11 mouse cellular contexts compared by ENCODE assay signal in the genomic region with DNA sequence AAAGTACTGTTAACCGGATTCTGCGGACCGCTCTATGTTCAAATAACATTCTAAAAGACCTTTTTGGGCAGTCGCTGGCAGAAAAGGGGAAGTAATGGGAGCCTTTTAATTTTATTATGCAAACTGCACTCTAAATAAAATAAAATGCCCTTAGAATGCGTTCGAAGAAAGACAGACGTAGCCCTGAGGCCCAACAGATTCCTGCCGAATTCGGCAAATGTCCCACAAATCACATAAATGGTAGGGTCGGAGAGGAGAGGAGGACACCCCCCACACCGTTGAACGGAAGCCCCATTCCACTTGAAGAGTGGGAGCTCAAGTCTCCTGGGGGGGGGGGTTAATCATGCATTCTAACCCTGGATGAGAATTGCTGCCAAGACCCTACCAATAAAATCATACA. TPM values are rescaled to one million over a fixed set of nuclear protein-coding genes. Genes with fewer than 3 reads are reported as not detected.
A peak's percentile ranks its signal among the peaks of the same experiment; 100 is the strongest.
DNase-seq lines count a peak whose midpoint lies in the region; ATAC-seq lines count a peak whose summit lies in the region.
"Had no signal": no experiment of that assay in that cellular context is flagged by ENCODE, and none has a peak within 500 bp of the region (broad histone marks: within the 10 kb centered on the region; RNA-seq: fewer than 3 reads in every experiment).

No protein-coding gene starts in this region.

- DNase-seq in cerebellum, postnatal 10 days: peak; percentile 42 to 44
- no peak for DNase-seq in cerebellum, postnatal 36 days
- no peak for DNase-seq in lung, postnatal 25 days (ENCODE audit: low spot score)
- DNase-seq in midbrain, embryonic 10.5 days (ENCODE audit: low spot score): peak; percentile 26
- no peak for DNase-seq in spleen, postnatal 14 days (ENCODE audit: low spot score in 2 of 2)
- DNase-seq in urinary bladder, adult 18-20 months (ENCODE audit: low spot score in 2 of 2): no peak
- no peak for DNase-seq in B cell, adult 2 months
- DNase-seq: adrenal gland, postnatal 36 days; gastrocnemius, postnatal 36 days had no signal

- peaks cover 21% of the 10 kb centered on the region for H3K4me1 ChIP-seq in lung, embryonic 15.5 days
- H3K4me1 ChIP-seq in midbrain, embryonic 10.5 days: peaks cover 85% of the 10 kb centered on the region

- H3K4me2 ChIP-seq in lung, embryonic 15.5 days: peak overlapping the region; percentile 54; the same call in 1 of the 2 replicates
- H3K4me2 ChIP-seq: liver, embryonic 15.5 days had no signal

- no peak for ATAC-seq in lung, embryonic 15.5 days (ENCODE audit: borderline replicate concordance, extremely low read depth, low FRiP score, low TSS enrichment)

- peaks cover 96% of the 10 kb centered on the region for H3K27me3 ChIP-seq in lung, embryonic 15.5 days
- H3K27me3 ChIP-seq in midbrain, embryonic 10.5 days (ENCODE audit: low read depth, poor library complexity, severe bottlenecking): peaks cover 74% of the 10 kb centered on the region

- no peaks in the 10 kb centered on the region for H3K9me3 ChIP-seq in lung, embryonic 15.5 days
- no peaks in the 10 kb centered on the region for H3K9me3 ChIP-seq in midbrain, embryonic 10.5 days (replicated peaks)
- H3K9me3 ChIP-seq: liver, embryonic 15.5 days had no signal

- no peaks in the 10 kb centered on the region for H3K36me3 ChIP-seq in lung, embryonic 15.5 days
- H3K36me3 ChIP-seq in midbrain, embryonic 10.5 days: no peaks in the 10 kb centered on the region
- H3K36me3 ChIP-seq: liver, embryonic 15.5 days had no signal

- no peak overlapping the region for H3K4me3 ChIP-seq in lung, embryonic 15.5 days
- peak overlapping the region; percentile 99 for H3K4me3 ChIP-seq in midbrain, embryonic 10.5 days
- H3K4me3 ChIP-seq: liver, embryonic 15.5 days had no signal

- H3K27ac ChIP-seq in lung, embryonic 15.5 days: no peak overlapping the region
- H3K27ac ChIP-seq in midbrain, embryonic 10.5 days (replicated peaks): peak overlapping the region; percentile 99
- H3K27ac ChIP-seq: liver, embryonic 15.5 days had no signal

- WGBS in lung, embryonic 15.5 days: 9% methylated on average over 12 of the region's 12 CpGs
- 1% methylated on average over 12 of the region's 12 CpGs for WGBS in midbrain, embryonic 10.5 days

- H3K9ac ChIP-seq in lung, embryonic 15.5 days: no peak overlapping the region
- H3K9ac ChIP-seq: liver, embryonic 15.5 days had no signal

RNA-seq across cellular contexts. Expression of gene Pou3f3, which starts 8.3 kb away (rescaled TPM):
- 0.32 and 0.39 TPM in 2 replicates for polyA plus RNA-seq in lung, embryonic 15.5 days (2015; fragmentation: Nextera tagmentation; extraction: Ambion mirVana)
- polyA plus RNA-seq in midbrain, embryonic 10.5 days (2016; fragmentation: Nextera tagmentation; extraction: Ambion mirVana): 18.2 and 22.2 TPM in 2 replicates

Comparison
In these comparisons a context has a peak if more than half of its experiments do, and no peak if none do; other contexts are left out.
1. DNase-seq: peak in cerebellum, postnatal 10 days (2 of 2) and midbrain, embryonic 10.5 days (single experiment); none in cerebellum, postnatal 36 days (0 of 2), lung, postnatal 25 days (single experiment), spleen, postnatal 14 days (0 of 2), urinary bladder, adult 18-20 months (0 of 2) and B cell, adult 2 months (0 of 2).
2. RNA of gene Pou3f3, which starts 8.3 kb away (polyA plus RNA-seq): 18.2 to 22.2 TPM in midbrain, embryonic 10.5 days; 0.32 to 0.39 TPM in lung, embryonic 15.5 days; every median in the first group is over 10 times any median in the second.